ENCODE assay signal across 13 mouse cellular contexts in the genomic region with DNA sequence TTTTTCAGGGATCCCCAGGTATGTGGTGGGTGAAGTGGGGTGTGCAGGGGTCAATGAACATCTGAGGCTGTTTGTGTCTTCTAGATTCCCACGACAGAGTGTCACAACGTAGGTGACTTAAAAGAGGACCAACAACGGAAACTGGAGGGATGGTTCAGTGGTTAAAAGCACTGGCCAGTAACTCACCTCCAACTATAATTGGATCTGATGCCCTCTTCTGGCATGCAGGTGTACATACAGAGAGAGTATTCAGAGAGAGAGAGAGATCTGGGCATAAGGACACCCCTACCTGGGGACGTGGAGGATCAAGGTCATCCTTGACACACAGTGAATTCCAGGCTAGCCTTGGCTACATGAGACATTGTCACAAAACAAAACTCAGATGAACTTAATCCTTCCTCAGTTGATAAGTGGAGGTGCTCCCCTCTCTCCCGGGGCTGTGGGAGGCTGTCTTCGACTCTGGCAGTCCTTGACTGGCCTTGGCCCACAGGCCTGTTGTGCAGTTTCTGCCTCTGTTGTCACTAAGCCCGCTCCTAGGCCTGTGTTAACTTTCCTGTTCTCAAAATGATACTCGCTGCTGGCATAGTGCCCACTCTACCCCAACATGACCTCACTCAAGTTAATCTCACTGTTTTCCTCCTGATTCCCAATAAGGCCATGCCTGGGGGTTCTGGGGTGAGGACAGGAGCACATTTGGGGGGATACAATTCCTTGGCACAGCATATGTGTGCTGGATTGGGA. TPM values are rescaled to one million over a fixed set of nuclear protein-coding genes. Genes with fewer than 3 reads are reported as not detected.
DNase-seq lines count a peak whose midpoint lies in the region; ATAC-seq and TF ChIP-seq lines count a peak whose summit lies in the region.
"Had no signal": no experiment of that assay in that cellular context is flagged by ENCODE, and none has a peak within 500 bp of the region (broad histone marks: within the 10 kb centered on the region; RNA-seq: fewer than 3 reads in every experiment).

No protein-coding gene starts in this region.

- 51% methylated on average over 8 of the region's 8 CpGs for WGBS in midbrain, postnatal 0 days
- 56% methylated on average over 8 of the region's 8 CpGs for WGBS in midbrain, embryonic 10.5 days

- H3K4me2 ChIP-seq in midbrain, postnatal 0 days (ENCODE audit: low read depth, low read length, poor library complexity, severe bottlenecking): no peak overlapping the region
- H3K4me2 ChIP-seq: embryonic facial prominence, embryonic 15.5 days; kidney, embryonic 15.5 days; neural tube, embryonic 13.5 days had no signal

- H3K9ac ChIP-seq in midbrain, postnatal 0 days (replicated peaks; ENCODE audit: low read length, poor library complexity, severe bottlenecking): no peak overlapping the region
- H3K9ac ChIP-seq: embryonic facial prominence, embryonic 15.5 days; kidney, embryonic 15.5 days; neural tube, embryonic 13.5 days had no signal

- no peaks in the 10 kb centered on the region for H3K4me1 ChIP-seq in midbrain, postnatal 0 days (ENCODE audit: insufficient read depth, low read length)
- peaks cover 47% of the 10 kb centered on the region for H3K4me1 ChIP-seq in midbrain, embryonic 10.5 days
- H3K4me1 ChIP-seq in testis, adult 2 months (ENCODE audit: control insufficient read depth, insufficient read depth, low read length): peaks cover 37% of the 10 kb centered on the region

- no peak overlapping the region for H3K4me3 ChIP-seq in midbrain, postnatal 0 days (ENCODE audit: low read depth, low read length)
- no peak overlapping the region for H3K4me3 ChIP-seq in midbrain, embryonic 10.5 days
- H3K4me3 ChIP-seq in testis, adult 2 months (ENCODE audit: control insufficient read depth, low read depth, low read length): no peak overlapping the region
- H3K4me3 ChIP-seq: embryonic facial prominence, embryonic 15.5 days; kidney, embryonic 15.5 days; neural tube, embryonic 13.5 days had no signal

- no peaks in the 10 kb centered on the region for H3K9me3 ChIP-seq in midbrain, postnatal 0 days (ENCODE audit: low read length)
- H3K9me3 ChIP-seq in midbrain, embryonic 10.5 days (replicated peaks): no peaks in the 10 kb centered on the region
- H3K9me3 ChIP-seq: embryonic facial prominence, embryonic 15.5 days; kidney, embryonic 15.5 days; neural tube, embryonic 13.5 days had no signal

- peaks cover 32% of the 10 kb centered on the region for H3K27me3 ChIP-seq in midbrain, postnatal 0 days (ENCODE audit: insufficient read depth, low read length)
- peaks cover 95% of the 10 kb centered on the region for H3K27me3 ChIP-seq in midbrain, embryonic 10.5 days (ENCODE audit: low read depth, poor library complexity, severe bottlenecking)
- H3K27me3 ChIP-seq in testis, adult 2 months (ENCODE audit: control insufficient read depth, insufficient read depth, low read length): no peaks in the 10 kb centered on the region

- peak; percentile 52 for DNase-seq in adrenal gland, adult 2 months
- no peak for DNase-seq in adrenal gland, postnatal 4 days (ENCODE audit: low spot score in 2 of 2)
- peak; percentile 58 for DNase-seq in heart, postnatal 4 days
- no peak for DNase-seq in heart, adult 11 months
- DNase-seq in midbrain, postnatal 0 days (ENCODE audit: low spot score): no peak
- no peak for DNase-seq in midbrain, embryonic 10.5 days (ENCODE audit: low spot score)
- DNase-seq in urinary bladder, postnatal 4 days (ENCODE audit: low spot score in 2 of 2): no peak

- TF ChIP-seq POLR2A in testis, adult 2 months (IDR thresholded peaks at IDR 0.05; ENCODE audit: control insufficient read depth, low read depth, low read length): no peak

- H3K27ac ChIP-seq in midbrain, postnatal 0 days (ENCODE audit: low read depth, low read length): no peak overlapping the region
- H3K27ac ChIP-seq in midbrain, embryonic 10.5 days (replicated peaks): no peak overlapping the region
- H3K27ac ChIP-seq in testis, adult 2 months (ENCODE audit: control insufficient read depth, insufficient read depth, low read depth, low read length): peak overlapping the region; percentile 19; the same call in 1 of the 2 replicates
- H3K27ac ChIP-seq: embryonic facial prominence, embryonic 15.5 days; kidney, embryonic 15.5 days; macrophage; neural tube, embryonic 13.5 days had no signal

- TF ChIP-seq CTCF in midbrain, postnatal 0 days (IDR thresholded peaks at IDR 0.05): peak; percentile 55
- TF ChIP-seq CTCF in testis, adult 2 months (IDR thresholded peaks at IDR 0.05; ENCODE audit: control insufficient read depth, insufficient read depth, insufficient replicate concordance, low read depth, low read length): no peak

- no peak for ATAC-seq in midbrain, postnatal 0 days (ENCODE audit: low FRiP score)

- H3K36me3 ChIP-seq in midbrain, postnatal 0 days (ENCODE audit: insufficient read depth, low read length): no peaks in the 10 kb centered on the region
- peaks cover 35% of the 10 kb centered on the region for H3K36me3 ChIP-seq in midbrain, embryonic 10.5 days
- H3K36me3 ChIP-seq in testis, adult 2 months (ENCODE audit: control insufficient read depth, insufficient read depth, low read length): no peaks in the 10 kb centered on the region
- H3K36me3 ChIP-seq: neural tube, embryonic 13.5 days had no signal

RNA-seq across cellular contexts. Expression of gene Gipc3, which starts 1.5 kb away (rescaled TPM):
- 10 to 100 TPM in 1 of 2 experiments, 1 to 10 TPM in 1; 2.9 to 10.3 TPM for total RNA-seq in adrenal gland, adult 2 months (2021)
- polyA plus RNA-seq in adrenal gland, adult 2 months (2012; rRNA removed): 2.8 and 3.2 TPM in 2 replicates
- 1 to 10 TPM; 2.3 to 2.6 TPM for total RNA-seq in adrenal gland, postnatal 4 days (2021)
- 1 to 10 TPM; 2.2 to 3.3 TPM for total RNA-seq in heart, postnatal 4 days (2021)
- total RNA-seq in midbrain, postnatal 0 days (2014; rRNA removed): 0.09 and 0.16 TPM in 2 replicates
- not detected in 2 replicates for polyA plus RNA-seq in midbrain, postnatal 0 days (2015; fragmentation: Nextera tagmentation; extraction: Ambion mirVana)
- polyA plus RNA-seq in midbrain, embryonic 10.5 days (2016; fragmentation: Nextera tagmentation; extraction: Ambion mirVana): not detected in 2 replicates
- 3.3 and 4.1 TPM in 2 replicates for polyA plus RNA-seq in testis, adult 2 months (2012; rRNA removed)
- polyA plus RNA-seq: kidney, embryonic 15.5 days; limb, embryonic 11.5 days; macrophage; neural tube, embryonic 13.5 days had no signal

RNA-seq across cellular contexts. Expression of gene Hmg20b, which starts 5.7 kb away (rescaled TPM):
- total RNA-seq in adrenal gland, adult 2 months (2021): 10 to 100 TPM; 81.6 to 89.9 TPM
- 272 and 280 TPM in 2 replicates for polyA plus RNA-seq in adrenal gland, adult 2 months (2012; rRNA removed)
- total RNA-seq in adrenal gland, postnatal 4 days (2021): 100 to 1,000 TPM; 107 to 108 TPM
- 100 to 1,000 TPM; 107 to 113 TPM for total RNA-seq in heart, postnatal 4 days (2021)
- total RNA-seq in midbrain, postnatal 0 days (2014; rRNA removed): 9.6 and 12.6 TPM in 2 replicates
- polyA plus RNA-seq in midbrain, postnatal 0 days (2015; fragmentation: Nextera tagmentation; extraction: Ambion mirVana): 23.4 and 24.5 TPM in 2 replicates
- polyA plus RNA-seq in midbrain, embryonic 10.5 days (2016; fragmentation: Nextera tagmentation; extraction: Ambion mirVana): 102 and 115 TPM in 2 replicates
- polyA plus RNA-seq in testis, adult 2 months (2012; rRNA removed): 23.0 and 27.7 TPM in 2 replicates

RNA-seq across cellular contexts. Expression of gene Mfsd12, which starts 12.7 kb away (rescaled TPM):
- 10 to 100 TPM; 15.3 to 16.5 TPM for total RNA-seq in adrenal gland, adult 2 months (2021)
- polyA plus RNA-seq in adrenal gland, adult 2 months (2012; rRNA removed): 69.3 and 77.4 TPM in 2 replicates
- 10 to 100 TPM; 21.2 to 22.0 TPM for total RNA-seq in adrenal gland, postnatal 4 days (2021)
- 10 to 100 TPM; 12.1 to 13.5 TPM for total RNA-seq in heart, postnatal 4 days (2021)
- total RNA-seq in midbrain, postnatal 0 days (2014; rRNA removed): 31.9 and 40.6 TPM in 2 replicates
- polyA plus RNA-seq in midbrain, postnatal 0 days (2015; fragmentation: Nextera tagmentation; extraction: Ambion mirVana): 13.6 and 15.4 TPM in 2 replicates
- polyA plus RNA-seq in midbrain, embryonic 10.5 days (2016; fragmentation: Nextera tagmentation; extraction: Ambion mirVana): 9.3 and 10.6 TPM in 2 replicates
- polyA plus RNA-seq in testis, adult 2 months (2012; rRNA removed): 33.1 and 39.7 TPM in 2 replicates

RNA-seq across cellular contexts. Expression of gene Tbxa2r, which starts 16.1 kb away (rescaled TPM):
- total RNA-seq in adrenal gland, adult 2 months (2021): 10 to 100 TPM; 33.2 to 45.4 TPM
- 137 and 154 TPM in 2 replicates for polyA plus RNA-seq in adrenal gland, adult 2 months (2012; rRNA removed)
- 10 to 100 TPM; 27.3 to 30.6 TPM for total RNA-seq in adrenal gland, postnatal 4 days (2021)
- total RNA-seq in heart, postnatal 4 days (2021): 1 to 10 TPM; 5.5 to 5.6 TPM
- 4.3 and 7.0 TPM in 2 replicates for total RNA-seq in midbrain, postnatal 0 days (2014; rRNA removed)
- 3.8 and 4.7 TPM in 2 replicates for polyA plus RNA-seq in midbrain, postnatal 0 days (2015; fragmentation: Nextera tagmentation; extraction: Ambion mirVana)
- 2.9 and 3.3 TPM in 2 replicates for polyA plus RNA-seq in midbrain, embryonic 10.5 days (2016; fragmentation: Nextera tagmentation; extraction: Ambion mirVana)
- polyA plus RNA-seq in testis, adult 2 months (2012; rRNA removed): 0.47 and 0.91 TPM in 2 replicates
- polyA plus RNA-seq: macrophage had no signal

RNA-seq across cellular contexts. Expression of gene 4930404N11Rik, which starts 21.0 kb away (rescaled TPM):
- 1 to 10 TPM; 1.2 to 3.6 TPM for total RNA-seq in adrenal gland, adult 2 months (2021)
- 9.7 and 12.4 TPM in 2 replicates for polyA plus RNA-seq in adrenal gland, adult 2 months (2012; rRNA removed)
- 1 to 10 TPM; 6.3 to 8.2 TPM for total RNA-seq in adrenal gland, postnatal 4 days (2021)
- total RNA-seq in heart, postnatal 4 days (2021): 1 to 10 TPM in 1 of 2 experiments, under 1 TPM in 1; 0.63 to 2.0 TPM
- 1.4 TPM in 1 of 2 replicates, not detected in the other for total RNA-seq in midbrain, postnatal 0 days (2014; rRNA removed)
- 0.47 and 0.54 TPM in 2 replicates for polyA plus RNA-seq in midbrain, postnatal 0 days (2015; fragmentation: Nextera tagmentation; extraction: Ambion mirVana)
- 0.38 and 0.39 TPM in 2 replicates for polyA plus RNA-seq in midbrain, embryonic 10.5 days (2016; fragmentation: Nextera tagmentation; extraction: Ambion mirVana)
- 273 and 296 TPM in 2 replicates for polyA plus RNA-seq in testis, adult 2 months (2012; rRNA removed)

Comparison
In these comparisons a context has a peak if more than half of its experiments do, and no peak if none do; other contexts are left out.
1. DNase-seq: peak in adrenal gland, adult 2 months (single experiment) and heart, postnatal 4 days (single experiment); none in adrenal gland, postnatal 4 days (0 of 2), heart, adult 11 months (single experiment), midbrain, postnatal 0 days (single experiment), midbrain, embryonic 10.5 days (single experiment) and urinary bladder, postnatal 4 days (0 of 2).